Mouse (Mus musculus) intestine, postnatal 0 days (tissue): ENCODE data around the gene Celf6. TPM values are rescaled to one million over a fixed set of nuclear protein-coding genes. Genes with fewer than 3 reads are reported as not detected.

Source experiments
- ATAC-seq: fragments of 200-750 bp; cut with Nextera tagmentation; 2 replicates; pipeline ENCODE4 v1.8.0; 2017; ENCODE audit warnings: mild to moderate bottlenecking, moderate TSS enrichment, moderate library complexity
- H3K27ac ChIP-seq: fragments of 300-500 bp; sonication (generic); 2 replicates; pipeline ENCODE4 v1.5.1; 2014; ENCODE audit warnings: mild to moderate bottlenecking, low read depth, low read length, moderate library complexity
- H3K27me3 ChIP-seq: fragments of 300-500 bp; sonication (generic); replicated peaks from 2 replicates; pipeline ENCODE4 v1.6.1; 2014; ENCODE audit warnings: low read length, mixed read lengths; ENCODE audit not compliant: control insufficient read depth, insufficient read depth
- H3K36me3 ChIP-seq: fragments of 300-500 bp; sonication (generic); 2 replicates; pipeline ENCODE4 v1.6.1; 2014; ENCODE audit warnings: mild to moderate bottlenecking, moderate library complexity; ENCODE audit not compliant: control insufficient read depth, insufficient read depth
- H3K4me1 ChIP-seq: fragments of 300-500 bp; sonication (generic); replicated peaks from 2 replicates; pipeline ENCODE4 v1.6.1; 2014; ENCODE audit warnings: antibody characterized with exemption, low read length, mixed read lengths; ENCODE audit not compliant: control insufficient read depth, insufficient read depth
- H3K4me2 ChIP-seq: fragments of 300-500 bp; sonication (generic); replicated peaks from 2 replicates; pipeline ENCODE4 v1.6.1; 2014; ENCODE audit warnings: low read depth, mild to moderate bottlenecking, moderate library complexity
- H3K4me3 ChIP-seq: fragments of 300-500 bp; sonication (generic); 2 replicates; pipeline ENCODE4 v1.5.1; 2014; ENCODE audit warnings: low read depth, low read length
- H3K9ac ChIP-seq: fragments of 300-500 bp; sonication (generic); 2 replicates; pipeline ENCODE4 v1.6.1; 2014; ENCODE audit warnings: mild to moderate bottlenecking, low read depth, low read length
- H3K9me3 ChIP-seq: fragments of 300-500 bp; sonication (generic); 2 replicates; pipeline ENCODE4 v1.6.1; 2016; ENCODE audit warnings: mixed run types; ENCODE audit not compliant: control insufficient read depth
- CTCF ChIP-seq: sonication (generic); IDR thresholded peaks from 2 replicates; pipeline ENCODE4 v1.5.1; 2016; ENCODE audit warnings: low read depth, mild to moderate bottlenecking, control low read depth, antibody characterized with exemption, moderate library complexity
- WGBS: fragments of 180-500 bp; shearing (Covaris S2); extraction: QIAGEN DNeasy Blood & Tissue Kit; methylation state at CpG from one replicate; pipeline ENCODE4 v1.1.7; 2014; 5-methylcytosine and 5-hydroxymethylcytosine counted together
- polyA plus RNA-seq: library from polyadenylated mRNA; unstranded; fragments of >200 nt; fragmentation: Nextera tagmentation; extraction: Ambion mirVana; gene quantifications from 2 replicates; pipeline ENCODE4 v1.2.1, GENCODE M21; 2015

Gene Celf6
- polyA plus RNA-seq, 1 experiment from 2014 or later: 2.2 TPM

DNA sequence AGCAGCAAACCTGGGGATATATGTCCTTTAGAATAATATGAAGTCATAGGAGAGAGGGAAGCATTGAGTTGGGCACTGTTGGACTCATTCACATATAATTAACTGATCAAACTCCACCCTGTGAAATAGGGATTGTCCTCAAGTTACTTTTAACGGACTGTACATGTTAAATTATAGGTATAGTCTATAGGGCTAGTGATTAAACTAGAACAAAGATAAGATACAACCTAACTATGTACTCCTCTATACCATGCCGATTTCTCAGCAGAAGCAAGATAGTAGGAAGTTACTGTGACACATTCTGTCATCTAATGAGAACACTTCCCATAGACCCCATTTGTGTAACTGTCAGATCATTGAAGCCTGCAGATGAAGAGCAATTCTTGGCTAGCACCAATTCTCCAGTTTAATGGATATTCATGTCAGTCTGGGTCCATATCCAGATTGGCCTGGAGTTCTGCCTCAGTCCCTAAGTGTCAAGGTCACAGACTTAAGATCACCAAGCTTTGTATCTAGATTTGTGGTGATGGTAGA, 76.8 kb downstream of the Celf6 start:
- Histone ChIP-seq H3K27ac (no peak overlapping the region), H3K9ac (no peak overlapping the region), H3K4me2 (no peak overlapping the region), H3K36me3 (peaks cover 14% of the 10 kb centered on the region), H3K4me1 (peaks cover 19% of the 10 kb centered on the region; the same call in 1 of the 2 replicates), H3K4me3 (no peak overlapping the region), H3K9me3 (no peaks in the 10 kb centered on the region), H3K27me3 (no peaks in the 10 kb centered on the region)
- ATAC-seq: no peak
- 45% methylated on average over 2 of the region's 2 CpGs for WGBS
- TF ChIP-seq CTCF: no peak

DNA sequence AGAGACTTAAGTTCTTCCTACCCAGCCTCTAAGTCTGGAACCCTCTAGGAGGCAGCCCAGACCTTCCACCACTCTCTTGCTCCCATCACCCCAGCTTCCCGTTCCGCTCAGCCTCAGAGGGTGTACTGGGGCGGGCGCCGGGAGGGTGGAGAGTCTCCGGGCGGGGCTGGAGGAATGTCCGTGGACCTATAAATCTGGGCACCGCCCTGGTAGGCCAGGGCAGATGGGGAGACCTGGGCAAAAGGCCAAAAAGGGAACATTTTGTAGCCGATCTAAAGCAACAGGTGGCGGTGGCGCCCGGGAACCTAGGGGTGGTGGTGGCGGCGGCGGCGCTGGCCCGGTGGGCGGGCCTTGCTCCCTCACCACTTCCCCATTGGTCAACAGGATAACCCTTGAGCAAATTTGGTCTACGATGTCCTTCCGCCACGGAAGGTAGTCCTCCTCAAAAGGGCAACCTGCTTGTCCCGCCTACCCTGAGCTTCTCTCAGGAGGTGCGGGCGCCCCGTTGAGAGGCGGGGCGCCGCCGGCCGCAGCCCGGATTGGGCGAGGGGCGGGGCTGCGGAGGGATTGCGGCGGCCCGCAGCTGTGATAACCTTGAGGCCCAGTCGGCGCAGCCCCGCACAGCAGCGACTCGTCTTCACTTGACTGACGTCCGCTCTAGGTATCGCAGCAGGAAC, 78.4 kb downstream of the Celf6 start, which contains the start of gene Pkm:
Gene Pkm (plus strand): TSS at position 411 of the 677 bp plus-strand sequence.
- WGBS: 2% methylated on average over 41 of the region's 46 CpGs
- peak within 1 kb of the TSS; percentile 85 for H3K27ac ChIP-seq
- TF ChIP-seq CTCF: peak; percentile 45
- H3K27me3 ChIP-seq: no peaks in the 10 kb centered on the region
- H3K4me1 ChIP-seq: peaks cover 24% of the 10 kb centered on the region; the same call in 1 of the 2 replicates
- H3K9me3 ChIP-seq: no peaks in the 10 kb centered on the region
- peaks cover 4% of the 10 kb centered on the region; the same call in 1 of the 2 replicates for H3K36me3 ChIP-seq
- peak within 1 kb of the TSS; percentile 69 for H3K9ac ChIP-seq
- peak within 1 kb of the TSS; percentile 72 for H3K4me3 ChIP-seq
- peak within 1 kb of the TSS; percentile 78 for H3K4me2 ChIP-seq
- peak; percentile 91 for ATAC-seq

Other genes starting within 250 kb of the Celf6 start
- gene Bbs4, start 224.4 kb upstream of the Celf6 start, polyA plus RNA-seq: 4.5 and 5.4 TPM in 2 replicates
- 7.2 and 7.3 TPM in 2 replicates for gene Arih1, start 91.3 kb upstream of the Celf6 start, polyA plus RNA-seq
- 440 and 476 TPM in 2 replicates for gene Hexa, start 38.4 kb upstream of the Celf6 start, polyA plus RNA-seq
- 2.5 and 3.0 TPM in 2 replicates for gene Tmem202, start 38.1 kb upstream of the Celf6 start, polyA plus RNA-seq
- gene Parp6, start 39.4 kb downstream of the Celf6 start, polyA plus RNA-seq: 12.0 and 14.3 TPM in 2 replicates
- gene Pkm, start 78.5 kb downstream of the Celf6 start, polyA plus RNA-seq: 271 and 302 TPM in 2 replicates
- 0.37 and 0.39 TPM in 2 replicates for gene Gramd2, start 102.2 kb downstream of the Celf6 start, polyA plus RNA-seq
- 3.8 and 4.1 TPM in 2 replicates for gene Senp8, start 172.8 kb downstream of the Celf6 start, polyA plus RNA-seq
- gene Myo9a, start 173.0 kb downstream of the Celf6 start, polyA plus RNA-seq: 12.2 and 14.4 TPM in 2 replicates